Mouse (Mus musculus) lung, embryonic 14.5 days (tissue): Measurements from ENCODE around the gene Slc44a5. TPM values are rescaled to one million over a fixed set of nuclear protein-coding genes. Genes with fewer than 3 reads are reported as not detected.

ENCODE experiments used
- ATAC-seq: fragments of 200-750 bp; cut with Nextera tagmentation; 2 replicates; pipeline ENCODE4 v1.8.0; 2017; ENCODE audit warnings: mild to moderate bottlenecking, moderate TSS enrichment, moderate library complexity; ENCODE audit not compliant: insufficient read depth
- DNase-seq: peaks from one replicate; pipeline ENCODE4 v3.0.0-alpha.2; 2015
- H3K27ac ChIP-seq: fragments of 300-500 bp; sonication (generic); 2 replicates; pipeline ENCODE4 v1.5.1; 2014; ENCODE audit warnings: low read depth, mild to moderate bottlenecking, moderate library complexity
- H3K27me3 ChIP-seq: fragments of 300-500 bp; sonication (generic); 2 replicates; pipeline ENCODE4 v1.6.1; 2014; ENCODE audit warnings: low read length, control low read depth; ENCODE audit not compliant: insufficient read depth
- H3K36me3 ChIP-seq: fragments of 300-500 bp; sonication (generic); 2 replicates; pipeline ENCODE4 v1.6.1; 2014; ENCODE audit warnings: control low read depth; ENCODE audit not compliant: insufficient read depth
- H3K4me1 ChIP-seq: fragments of 300-500 bp; sonication (generic); 2 replicates; pipeline ENCODE4 v1.6.1; 2014; ENCODE audit warnings: antibody characterized with exemption, control low read depth; ENCODE audit not compliant: insufficient read depth
- H3K4me2 ChIP-seq: fragments of 300-500 bp; sonication (generic); 2 replicates; pipeline ENCODE4 v1.6.1; 2014; ENCODE audit warnings: mild to moderate bottlenecking
- H3K4me3 ChIP-seq: fragments of 300-500 bp; sonication (generic); 2 replicates; pipeline ENCODE4 v1.5.1; 2014; ENCODE audit warnings: low read depth, low read length
- H3K9ac ChIP-seq: fragments of 300-500 bp; sonication (generic); 2 replicates; pipeline ENCODE4 v1.6.1; 2014
- H3K9me3 ChIP-seq: fragments of 300-500 bp; sonication (generic); 2 replicates; pipeline ENCODE4 v1.6.1; 2016; ENCODE audit warnings: low read depth, low read length, control low read depth
- CTCF ChIP-seq: IDR thresholded peaks from 2 replicates; pipeline ENCODE4 v1.5.1; 2016; ENCODE audit warnings: antibody characterized with exemption, low read depth
- WGBS: fragments of 180-500 bp; shearing (Covaris S2); extraction: QIAGEN DNeasy Blood & Tissue Kit; methylation state at CpG from one replicate; pipeline ENCODE4 v1.1.7; 2014; 5-methylcytosine and 5-hydroxymethylcytosine counted together
- polyA plus RNA-seq: library from polyadenylated mRNA; unstranded; fragments of >200 nt; fragmentation: Nextera tagmentation; extraction: Ambion mirVana; gene quantifications from 2 replicates; pipeline ENCODE4 v1.2.1, GENCODE M21; 2014

The Slc44a5 gene
- polyA plus RNA-seq, 1 experiment from 2014 or later = 0.29 TPM

GRCm38 (mm10) chr3:154082241-154082640, 109.0 kb downstream of the Slc44a5 start:
- no peak for TF ChIP-seq CTCF
- DNase-seq = no peak
- Histone ChIP-seq H3K9ac (no peak overlapping the region), H3K27ac (no peak overlapping the region), H3K4me1 (no peaks in the 10 kb centered on the region), H3K4me3 (no peak overlapping the region), H3K36me3 (no peaks in the 10 kb centered on the region), H3K27me3 (no peaks in the 10 kb centered on the region), H3K9me3 (no peaks in the 10 kb centered on the region), H3K4me2 (no peak overlapping the region)
- no peak for ATAC-seq
- 47% methylated on average over 9 of the region's 9 CpGs for WGBS

- no peak overlapping the region for H3K4me3 ChIP-seq
- H3K27ac ChIP-seq = no peak overlapping the region
- H3K27me3 ChIP-seq = no peaks in the 10 kb centered on the region
- H3K36me3 ChIP-seq = no peaks in the 10 kb centered on the region
- ATAC-seq (no peak), DNase-seq (no peak)
- WGBS = 58% methylated on average over 7 of the region's 7 CpGs
- H3K4me2 ChIP-seq = no peak overlapping the region
- no peak overlapping the region for H3K9ac ChIP-seq
- no peaks in the 10 kb centered on the region for H3K4me1 ChIP-seq
- no peak for TF ChIP-seq CTCF
- no peaks in the 10 kb centered on the region for H3K9me3 ChIP-seq
Observed at GRCm38 (mm10) chr3:154082961-154083360, 109.7 kb downstream of the Slc44a5 start.

DNA sequence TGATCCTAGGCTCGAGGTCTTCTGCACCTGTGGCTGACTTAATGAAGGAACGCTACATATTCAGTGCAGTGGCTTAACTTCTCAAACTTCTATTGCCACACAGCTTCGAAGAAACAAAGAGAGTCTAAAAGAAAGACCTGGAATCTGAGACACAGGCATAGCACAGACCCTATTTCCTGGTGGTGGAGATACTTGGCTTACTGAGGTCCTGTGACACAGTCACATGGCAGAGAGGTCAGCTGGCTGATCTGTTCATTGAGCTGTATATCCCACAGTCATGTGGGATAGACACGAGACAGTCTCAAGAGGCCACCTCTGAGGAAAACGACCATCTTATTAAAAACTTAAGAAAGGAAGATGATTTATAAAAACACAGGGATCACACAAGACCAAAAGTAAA, 116.8 kb downstream of the Slc44a5 start:
- no peak overlapping the region for H3K4me2 ChIP-seq
- no peak for ATAC-seq
- no peaks in the 10 kb centered on the region for H3K9me3 ChIP-seq
- no peaks in the 10 kb centered on the region for H3K36me3 ChIP-seq
- H3K27ac ChIP-seq = no peak overlapping the region
- WGBS = 54% methylated on average over 5 of the region's 5 CpGs
- no peak for TF ChIP-seq CTCF
- H3K9ac ChIP-seq = no peak overlapping the region
- no peak for DNase-seq
- H3K27me3 ChIP-seq = no peaks in the 10 kb centered on the region
- no peak overlapping the region for H3K4me3 ChIP-seq
- no peaks in the 10 kb centered on the region for H3K4me1 ChIP-seq

DNA sequence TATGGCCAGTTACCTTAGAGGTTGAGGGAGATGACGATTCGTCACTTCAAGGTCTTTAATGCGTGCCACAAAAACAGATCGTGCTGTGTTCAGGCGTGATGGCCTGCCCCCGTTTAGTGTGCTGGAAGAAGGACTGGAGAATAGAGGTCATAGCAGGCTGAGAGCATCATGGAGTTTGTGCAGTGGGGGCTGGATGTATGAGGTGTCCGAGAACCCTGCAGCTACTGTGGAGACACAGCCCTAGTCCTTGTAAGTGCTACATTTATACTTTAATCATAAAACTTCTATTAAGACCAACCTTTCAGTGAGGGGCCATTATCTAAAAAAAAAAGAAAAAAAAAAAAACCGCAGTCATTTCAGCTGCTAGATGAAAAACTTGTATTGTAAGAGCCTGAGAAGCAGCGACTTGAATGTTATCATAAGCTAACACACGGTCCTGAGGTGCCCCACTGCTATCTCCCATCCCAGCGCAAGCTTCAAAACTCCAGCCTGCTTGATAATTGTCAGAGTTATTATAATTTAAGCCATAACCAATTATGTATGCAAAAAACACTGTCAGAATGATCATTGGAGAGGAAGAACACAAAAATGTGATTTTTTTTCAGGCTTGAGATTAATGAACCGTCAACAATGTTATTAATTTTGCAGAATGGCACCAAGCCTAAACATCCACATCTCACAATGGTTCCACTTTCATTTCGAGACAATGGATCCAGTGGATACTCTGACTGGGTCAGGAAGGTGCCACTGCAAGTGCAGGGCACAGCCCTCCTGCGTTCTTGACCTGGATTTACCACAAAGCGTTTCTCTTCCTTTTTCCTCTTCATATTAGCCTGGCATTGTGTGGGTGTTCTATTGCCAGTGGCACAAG, 118.5 kb downstream of the Slc44a5 start:
- Histone ChIP-seq H3K9ac (no peak overlapping the region), H3K9me3 (no peaks in the 10 kb centered on the region), H3K27ac (no peak overlapping the region), H3K4me2 (peak overlapping the region; percentile 48), H3K27me3 (no peaks in the 10 kb centered on the region), H3K4me3 (no peak overlapping the region), H3K4me1 (no peaks in the 10 kb centered on the region), H3K36me3 (no peaks in the 10 kb centered on the region)
- TF ChIP-seq CTCF = no peak
- ATAC-seq = peak; percentile 30
- DNase-seq = peak; percentile 38
- 56% methylated on average over 15 of the region's 15 CpGs for WGBS

GRCm38 (mm10) chr3:154092466-154092865, 119.2 kb downstream of the Slc44a5 start:
- 0 out of 2 replicates have a peak overlapping the region, but pooled peaks have one; percentile 24 for H3K27ac ChIP-seq
- ATAC-seq = peak; percentile 83
- H3K4me3 ChIP-seq = no peak overlapping the region
- H3K9me3 ChIP-seq = no peaks in the 10 kb centered on the region
- H3K9ac ChIP-seq = no peak overlapping the region
- no peaks in the 10 kb centered on the region for H3K4me1 ChIP-seq
- no peaks in the 10 kb centered on the region for H3K36me3 ChIP-seq
- TF ChIP-seq CTCF = no peak
- DNase-seq = peak; percentile 51
- 33% methylated on average over 7 of the region's 7 CpGs for WGBS
- peak overlapping the region; percentile 48 for H3K4me2 ChIP-seq
- no peaks in the 10 kb centered on the region for H3K27me3 ChIP-seq

- DNase-seq (no peak), ATAC-seq (no peak)
- no peak overlapping the region for H3K9ac ChIP-seq
- no peak overlapping the region for H3K4me2 ChIP-seq
- no peaks in the 10 kb centered on the region for H3K36me3 ChIP-seq
- no peak for TF ChIP-seq CTCF
- H3K9me3 ChIP-seq = no peaks in the 10 kb centered on the region
- H3K27me3 ChIP-seq = no peaks in the 10 kb centered on the region
- no peak overlapping the region for H3K4me3 ChIP-seq
- WGBS = 60% methylated on average over 8 of the region's 8 CpGs
- no peak overlapping the region for H3K27ac ChIP-seq
- no peaks in the 10 kb centered on the region for H3K4me1 ChIP-seq
Observed at GRCm38 (mm10) chr3:154093745-154094322, 120.6 kb downstream of the Slc44a5 start.

GRCm38 (mm10) chr3:154101671-154102070, 128.4 kb downstream of the Slc44a5 start:
- no peak overlapping the region for H3K27ac ChIP-seq

More at GRCm38 (mm10) chr3:154101671-154102070, 128.4 kb downstream of the Slc44a5 start:
- TF ChIP-seq CTCF = no peak
- ATAC-seq (no peak), DNase-seq (no peak)
- Histone ChIP-seq H3K9ac (no peak overlapping the region), H3K27me3 (no peaks in the 10 kb centered on the region), H3K9me3 (no peaks in the 10 kb centered on the region), H3K4me1 (no peaks in the 10 kb centered on the region), H3K4me3 (no peak overlapping the region), H3K36me3 (no peaks in the 10 kb centered on the region), H3K4me2 (no peak overlapping the region)
- 79% methylated on average over 9 of the region's 9 CpGs for WGBS
